24 mouse cellular contexts compared by ENCODE assay signal in genomic region chr7:35107630-35108029, GRCm38 (mm10). TPM values are rescaled to one million over a fixed set of nuclear protein-coding genes. Genes with fewer than 3 reads are reported as not detected.
DNase-seq lines count a peak whose midpoint lies in the region; ATAC-seq lines count a peak whose summit lies in the region.
"Had no signal": no experiment of that assay in that cellular context is flagged by ENCODE, and none has a peak within 500 bp of the region (broad histone marks: within the 10 kb centered on the region; RNA-seq: fewer than 3 reads in every experiment).

No protein-coding gene starts in this region.

- H3K27ac ChIP-seq in forebrain, embryonic 10.5 days, result peak overlapping the region; percentile 8; the same call in 1 of the 2 replicates
- H3K27ac ChIP-seq in forebrain, embryonic 15.5 days (replicated peaks), result no peak overlapping the region
- H3K27ac ChIP-seq in limb, embryonic 10.5 days, result no peak overlapping the region
- H3K27ac ChIP-seq: embryonic facial prominence, embryonic 10.5 days; gastrocnemius, adult 2 months; heart, embryonic 10.5 days; hindbrain, embryonic 12.5 days had no signal

- peaks cover 3% of the 10 kb centered on the region; the same call in 1 of the 2 replicates for H3K9me3 ChIP-seq in forebrain, embryonic 10.5 days
- no peaks in the 10 kb centered on the region for H3K9me3 ChIP-seq in forebrain, embryonic 15.5 days
- no peaks in the 10 kb centered on the region for H3K9me3 ChIP-seq in limb, embryonic 10.5 days (replicated peaks)
- H3K9me3 ChIP-seq: G1E; heart, embryonic 10.5 days had no signal

- H3K4me3 ChIP-seq in forebrain, embryonic 10.5 days, result no peak overlapping the region
- H3K4me3 ChIP-seq in forebrain, embryonic 15.5 days, result no peak overlapping the region
- H3K4me3 ChIP-seq in limb, embryonic 10.5 days, result no peak overlapping the region
- H3K4me3 ChIP-seq: embryonic facial prominence, embryonic 10.5 days; gastrocnemius, adult 2 months; heart, embryonic 10.5 days; hindbrain, embryonic 12.5 days had no signal

- ATAC-seq in forebrain, embryonic 15.5 days (replicated peaks), result no peak
- ATAC-seq: CD4-positive, CD25-positive, alpha-beta regulatory T cell, adult 4 months; forebrain, embryonic 16.5 days had no signal

- WGBS in forebrain, embryonic 10.5 days, result 45% methylated on average over 3 of the region's 3 CpGs
- 25% methylated on average over 3 of the region's 3 CpGs for WGBS in forebrain, embryonic 15.5 days
- 18% methylated on average over 3 of the region's 3 CpGs for WGBS in limb, embryonic 10.5 days

- no peak overlapping the region for H3K9ac ChIP-seq in forebrain, embryonic 15.5 days (replicated peaks)
- H3K9ac ChIP-seq: hindbrain, embryonic 12.5 days had no signal

- H3K36me3 ChIP-seq in forebrain, embryonic 10.5 days (replicated peaks), result no peaks in the 10 kb centered on the region
- no peaks in the 10 kb centered on the region for H3K36me3 ChIP-seq in forebrain, embryonic 15.5 days
- no peaks in the 10 kb centered on the region for H3K36me3 ChIP-seq in limb, embryonic 10.5 days
- H3K36me3 ChIP-seq: embryonic facial prominence, embryonic 10.5 days; G1E; heart, embryonic 10.5 days; hindbrain, embryonic 12.5 days had no signal

- H3K4me1 ChIP-seq in forebrain, embryonic 10.5 days, result peaks cover 11% of the 10 kb centered on the region
- H3K4me1 ChIP-seq in forebrain, embryonic 15.5 days, result no peaks in the 10 kb centered on the region
- H3K4me1 ChIP-seq in limb, embryonic 10.5 days, result peaks cover 12% of the 10 kb centered on the region
- H3K4me1 ChIP-seq: hindbrain, embryonic 12.5 days had no signal

- DNase-seq in forebrain, embryonic 10.5 days (ENCODE audit: extremely low spot score, low spot score), result no peak
- peak; percentile 51 for DNase-seq in lung, postnatal 36 days
- no peak for DNase-seq in lung, postnatal 25 days (ENCODE audit: low spot score)
- DNase-seq in limb, embryonic 10.5 days (ENCODE audit: low spot score), result peak; percentile 37
- DNase-seq in layer of hippocampus, postnatal 10 days (ENCODE audit: low spot score in 2 of 2), result no peak
- DNase-seq in gastrocnemius, postnatal 10 days, result no peak
- no peak for DNase-seq in spleen, postnatal 36 days (ENCODE audit: low spot score in 2 of 2)
- DNase-seq: adrenal gland, adult 8-10 months; adrenal gland, postnatal 36 days; B cell, adult 2 months; cerebellum, adult 2 months; cerebellum, postnatal 10 days; gastrocnemius, adult 2 months; gastrocnemius, postnatal 36 days; heart, adult 18-20 months; heart, postnatal 10 days; heart, postnatal 4 days had no signal

- no peak overlapping the region for H3K4me2 ChIP-seq in forebrain, embryonic 15.5 days (replicated peaks)
- H3K4me2 ChIP-seq: hindbrain, embryonic 12.5 days had no signal

- H3K27me3 ChIP-seq in forebrain, embryonic 10.5 days (ENCODE audit: poor library complexity, severe bottlenecking), result 0 out of 2 replicates have a peak, but pooled peaks cover under 1% of the 10 kb centered on the region
- H3K27me3 ChIP-seq in forebrain, embryonic 15.5 days, result no peaks in the 10 kb centered on the region
- H3K27me3 ChIP-seq in limb, embryonic 10.5 days (ENCODE audit: low read depth, poor library complexity, severe bottlenecking), result 0 out of 2 replicates have a peak, but pooled peaks cover 2% of the 10 kb centered on the region
- H3K27me3 ChIP-seq: hindbrain, embryonic 12.5 days had no signal

RNA-seq across cellular contexts. Expression of gene Cebpa, which starts 11.5 kb away (rescaled TPM):
- polyA plus RNA-seq in forebrain, embryonic 10.5 days (2016; fragmentation: Nextera tagmentation; extraction: Ambion mirVana), result 0.23 and 0.40 TPM in 2 replicates
- 0.64 and 0.66 TPM in 2 replicates for polyA plus RNA-seq in forebrain, embryonic 15.5 days (2015; fragmentation: Nextera tagmentation; extraction: Ambion mirVana)
- 0.25 and 0.40 TPM in 2 replicates for polyA plus RNA-seq in limb, embryonic 10.5 days (2016; fragmentation: Nextera tagmentation; extraction: Ambion mirVana)
- 10 to 100 TPM in 1 of 2 experiments, 1 to 10 TPM in 1; 8.8 to 10.1 TPM for total RNA-seq in layer of hippocampus, postnatal 10 days (2021)
- 1 to 10 TPM; 7.5 to 8.2 TPM for total RNA-seq in gastrocnemius, postnatal 10 days (2021)
- total RNA-seq: G1E had no signal

RNA-seq across cellular contexts. Expression of gene Cebpg, which starts 51.3 kb away (rescaled TPM):
- polyA plus RNA-seq in forebrain, embryonic 10.5 days (2016; fragmentation: Nextera tagmentation; extraction: Ambion mirVana), result 45.0 and 46.3 TPM in 2 replicates
- 54.0 and 54.6 TPM in 2 replicates for polyA plus RNA-seq in forebrain, embryonic 15.5 days (2015; fragmentation: Nextera tagmentation; extraction: Ambion mirVana)
- polyA plus RNA-seq in limb, embryonic 10.5 days (2016; fragmentation: Nextera tagmentation; extraction: Ambion mirVana), result 40.3 and 44.9 TPM in 2 replicates
- total RNA-seq in layer of hippocampus, postnatal 10 days (2021), result 10 to 100 TPM; 25.5 to 27.1 TPM
- 10 to 100 TPM; 19.7 to 25.9 TPM for total RNA-seq in gastrocnemius, postnatal 10 days (2021)

Comparison
In these comparisons a context has a peak if more than half of its experiments do, and no peak if none do; other contexts are left out.
1. DNase-seq: peak in lung, postnatal 36 days (single experiment) and limb, embryonic 10.5 days (single experiment); none in forebrain, embryonic 10.5 days (single experiment), lung, postnatal 25 days (single experiment), layer of hippocampus, postnatal 10 days (0 of 2), gastrocnemius, postnatal 10 days (single experiment) and spleen, postnatal 36 days (0 of 2).